Mouse (Mus musculus) CH12F3 (cell line): ENCODE measurements around the gene Wt1.

ENCODE experiments used
- in situ Hi-C: fragments of 300-500 bp; cut with MboI; formaldehyde crosslinking; loops from 2 replicates; pipeline ENCODE4 v1.14.3; 2020; ENCODE audit warnings: low sequenced_read_pairs

Wt1 gene

DNA sequence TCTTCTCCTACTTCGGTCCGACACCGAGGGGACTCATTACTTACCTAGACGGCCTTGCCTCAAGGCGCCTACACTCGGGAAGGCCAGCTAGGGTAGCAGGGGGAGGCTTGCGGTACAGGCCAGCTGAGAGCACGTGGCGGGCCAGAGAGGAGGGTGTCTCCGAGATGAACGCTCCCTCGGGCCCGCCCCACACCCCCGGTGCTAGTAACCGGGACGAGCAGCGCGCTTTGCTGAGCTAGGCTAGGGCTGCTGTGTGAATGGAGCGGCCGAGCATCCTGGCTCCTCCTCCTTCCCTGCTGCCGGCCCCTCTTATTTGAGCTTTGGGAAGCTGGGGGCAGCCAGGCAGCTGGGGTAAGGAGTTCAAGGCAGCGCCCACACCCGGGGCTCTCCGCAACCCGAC is at the start of gene Wt1:
Gene Wt1, plus strand, starts transcription at position 251 of the 400 bp plus-strand sequence.
- in situ Hi-C loops, result no loop called here

DNA sequence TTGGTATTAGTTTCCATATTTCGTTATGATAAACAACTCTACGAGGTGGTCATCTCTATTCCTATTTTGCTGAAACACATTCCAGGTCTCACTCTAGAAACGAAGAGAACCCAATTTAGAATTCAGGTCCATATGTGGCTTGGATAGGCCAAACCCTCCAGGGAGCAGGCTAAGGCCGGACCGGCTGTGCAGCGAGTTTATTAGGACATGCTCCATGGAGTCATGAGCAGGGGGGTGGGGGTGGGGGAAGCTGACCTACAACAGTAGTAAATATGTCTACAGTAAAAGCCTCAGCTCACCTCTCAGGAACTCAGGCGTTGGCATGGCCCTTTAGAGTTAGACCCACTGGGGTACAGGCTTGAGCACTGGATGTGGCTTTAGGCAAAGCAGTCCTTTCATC is 49.2 kb upstream of the Wt1 start:
- in situ Hi-C loops, result no loop called here

DNA sequence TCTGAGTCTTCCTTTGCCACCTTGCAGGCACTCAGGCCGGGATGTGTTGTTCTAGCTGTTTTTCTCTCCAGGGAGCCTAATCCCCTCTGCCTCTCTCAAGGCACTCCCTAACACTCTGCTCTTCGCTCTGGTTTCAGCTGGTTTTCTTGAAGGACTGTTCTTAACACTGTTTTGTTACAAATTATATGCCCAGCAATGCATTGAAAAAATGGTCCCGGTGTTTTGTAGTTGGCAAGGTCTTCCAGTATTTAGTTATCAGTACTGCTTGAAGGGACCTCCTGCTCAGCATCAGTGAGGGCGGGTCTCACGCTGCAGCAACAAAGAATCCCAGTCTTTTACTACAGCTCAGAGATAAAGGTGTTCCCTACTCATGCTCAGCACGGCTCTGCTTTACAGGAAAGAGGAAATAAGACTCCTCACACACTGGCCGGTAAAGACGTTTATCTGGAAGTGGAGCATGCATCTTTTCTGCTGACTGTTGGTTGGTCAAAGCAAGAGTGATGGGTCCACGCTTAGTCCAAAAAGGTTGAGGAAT is 44.0 kb upstream of the Wt1 start:
- in situ Hi-C loops, result no loop called here

DNA sequence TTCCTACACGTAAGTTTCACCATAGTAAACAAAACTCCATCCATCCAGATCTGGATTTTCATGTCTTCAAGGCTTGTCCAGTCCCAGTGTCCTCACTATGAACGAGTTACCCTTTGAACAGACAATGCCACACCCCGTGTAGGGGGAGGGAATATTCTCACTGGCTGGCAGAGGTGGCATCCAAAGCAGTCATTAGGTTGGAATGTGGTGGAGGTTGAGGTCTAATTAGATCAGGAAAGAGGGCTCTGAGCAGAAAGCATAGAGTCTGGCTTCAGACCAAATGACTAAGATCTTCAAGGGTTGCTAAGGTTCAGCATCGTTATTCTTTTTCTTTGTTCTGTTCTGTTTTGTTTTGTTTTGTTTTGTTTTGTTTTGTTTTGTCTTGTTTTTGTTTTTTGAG is 42.3 kb upstream of the Wt1 start:
- in situ Hi-C loops, result no loop called here

DNA sequence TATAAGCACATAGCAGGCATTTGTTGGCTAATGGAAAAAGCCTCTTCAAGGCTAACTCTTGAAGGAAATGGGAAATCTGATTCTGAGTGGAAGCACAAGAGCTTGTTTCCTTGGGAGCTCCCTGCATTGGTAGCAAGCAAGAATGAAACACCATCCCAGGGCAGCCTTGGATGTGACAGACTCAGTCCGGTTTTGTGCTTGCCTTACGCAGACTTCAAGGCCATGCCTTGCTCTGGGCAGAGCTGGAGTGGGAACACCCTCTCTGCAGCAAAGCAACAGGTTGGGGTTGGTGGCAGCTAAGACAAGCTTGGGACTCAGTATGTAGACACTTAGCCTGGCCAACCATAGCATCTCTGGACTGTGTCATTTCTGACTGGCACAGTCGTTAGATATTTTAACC is 40.2 kb upstream of the Wt1 start:
- in situ Hi-C loops, result no loop called here

DNA sequence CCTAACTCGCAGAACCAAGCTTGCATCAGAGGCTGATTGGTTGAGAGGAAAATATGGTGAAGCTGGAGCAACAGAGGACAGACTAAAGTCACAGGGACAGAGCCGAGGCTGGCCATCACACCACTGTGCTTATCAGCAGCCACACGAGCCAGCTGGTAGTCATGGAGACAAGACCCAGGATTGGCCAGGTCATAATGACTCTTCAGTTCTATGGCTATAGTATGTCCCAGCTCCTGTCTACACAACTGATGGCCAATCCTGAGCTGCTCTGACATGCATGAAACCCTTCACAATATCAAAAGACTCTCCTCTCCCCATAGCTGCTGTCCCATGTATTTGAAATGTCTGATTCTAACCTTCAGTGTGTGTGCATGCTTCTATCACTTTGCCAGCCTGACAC is 38.3 kb upstream of the Wt1 start:
- in situ Hi-C loops, result no loop called here

DNA sequence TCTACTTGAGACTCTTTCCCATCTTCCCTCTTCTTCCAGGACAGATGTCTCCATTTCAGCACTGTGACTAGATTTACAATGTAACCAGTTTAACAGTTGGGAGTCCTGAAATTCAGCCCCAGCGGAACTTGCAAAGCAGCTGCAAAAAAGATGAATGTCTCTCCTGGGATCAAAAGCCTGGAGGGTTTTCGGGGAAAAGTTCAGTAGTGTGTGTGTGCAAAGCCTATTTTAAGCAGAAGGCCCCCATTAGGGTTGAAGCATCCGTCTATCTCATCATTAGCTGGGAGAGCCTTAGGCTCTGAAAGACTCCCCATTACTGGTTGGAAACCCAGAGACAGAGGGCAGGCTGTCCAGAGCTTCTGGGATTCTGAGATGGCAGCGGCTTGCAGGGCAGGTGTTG is 37.2 kb upstream of the Wt1 start:
- in situ Hi-C loops, result no loop called here

DNA sequence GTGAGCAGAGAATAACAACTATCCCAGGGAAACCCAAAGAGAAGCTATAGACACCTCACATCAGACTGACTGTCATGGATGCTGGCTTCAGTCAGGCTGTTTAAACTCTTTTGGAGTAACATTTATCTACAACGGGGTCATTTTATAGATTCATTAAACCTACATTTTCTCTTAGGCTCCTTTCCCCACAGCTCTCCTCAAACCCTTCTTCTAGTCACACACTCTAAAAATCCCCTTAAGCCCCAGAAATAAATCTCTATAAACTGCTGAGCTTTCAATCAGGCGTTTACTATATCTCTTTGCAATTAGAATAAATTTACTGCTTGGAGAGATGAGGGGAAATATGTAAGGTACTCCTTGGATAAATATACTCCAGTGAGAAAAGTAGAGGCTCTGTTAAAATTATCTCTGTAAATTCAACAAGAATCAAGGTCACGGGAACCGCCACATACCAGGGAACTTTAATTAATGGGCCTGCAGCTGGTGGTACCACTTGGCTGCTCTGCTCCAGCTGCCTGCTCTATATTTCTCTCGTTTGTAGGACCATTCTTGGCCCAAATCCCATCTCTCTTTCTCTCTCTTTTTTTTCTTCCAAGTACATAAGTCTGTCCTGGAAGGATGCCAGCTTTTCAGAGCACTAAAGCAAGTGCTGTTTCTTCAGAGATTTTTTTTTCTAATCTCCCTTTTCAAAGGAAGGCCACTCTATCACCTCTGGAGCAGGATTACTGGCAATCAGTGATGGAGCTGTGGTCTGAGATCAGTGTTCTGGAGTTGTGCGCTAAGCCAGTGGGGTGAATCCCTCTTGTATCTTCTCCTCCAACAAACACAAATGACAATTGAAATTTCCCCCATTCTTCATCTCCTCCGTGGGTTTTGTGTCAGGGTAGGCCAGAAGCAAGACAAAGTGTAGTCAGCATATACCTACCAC is 36.5 kb upstream of the Wt1 start:
- in situ Hi-C loops, result no loop called here

DNA sequence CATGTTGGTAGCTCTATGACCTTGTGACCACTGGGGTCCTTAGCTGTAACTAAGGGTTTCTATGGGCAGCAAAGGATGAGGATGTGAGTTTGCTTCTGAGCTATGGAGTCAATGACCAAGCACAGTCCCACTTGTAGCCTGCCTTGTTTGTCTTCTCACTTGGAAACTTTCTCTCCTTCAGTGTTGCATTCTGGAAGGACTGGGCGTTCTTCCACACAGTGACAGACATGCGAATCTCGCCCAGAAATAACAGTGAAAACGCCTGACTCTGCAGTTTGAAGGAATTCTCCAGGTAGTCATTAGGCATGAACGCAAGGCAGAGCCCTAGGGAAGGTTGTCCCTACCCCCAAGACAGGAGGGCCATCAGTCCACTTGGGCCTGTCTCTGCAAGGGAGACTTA is 35.3 kb upstream of the Wt1 start:
- in situ Hi-C loops, result no loop called here

DNA sequence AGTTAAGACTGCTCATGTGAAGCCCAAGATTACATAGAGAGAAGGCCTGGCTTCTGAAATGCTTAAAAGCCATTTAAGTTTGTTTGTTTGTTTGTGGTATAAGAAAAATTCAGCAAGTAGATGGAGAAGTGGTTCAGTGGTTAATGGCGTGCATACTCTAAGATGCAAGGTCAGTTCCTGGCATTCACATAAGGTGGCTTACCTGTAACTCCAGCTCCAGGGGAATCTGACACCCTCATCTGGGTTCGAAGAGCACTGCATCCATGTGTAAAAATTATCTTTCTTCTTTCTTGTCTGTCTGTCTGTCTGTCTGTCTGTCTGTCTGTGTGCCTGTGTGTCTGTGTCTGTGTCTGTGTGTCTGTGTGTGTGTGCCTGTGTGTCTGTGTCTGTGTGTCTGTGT is 34.6 kb upstream of the Wt1 start, which contains the start of gene Gm11060:
Gene Gm11060, plus strand, starts transcription at position 301 of the 400 bp plus-strand sequence.
- in situ Hi-C loops, result no loop called here

DNA sequence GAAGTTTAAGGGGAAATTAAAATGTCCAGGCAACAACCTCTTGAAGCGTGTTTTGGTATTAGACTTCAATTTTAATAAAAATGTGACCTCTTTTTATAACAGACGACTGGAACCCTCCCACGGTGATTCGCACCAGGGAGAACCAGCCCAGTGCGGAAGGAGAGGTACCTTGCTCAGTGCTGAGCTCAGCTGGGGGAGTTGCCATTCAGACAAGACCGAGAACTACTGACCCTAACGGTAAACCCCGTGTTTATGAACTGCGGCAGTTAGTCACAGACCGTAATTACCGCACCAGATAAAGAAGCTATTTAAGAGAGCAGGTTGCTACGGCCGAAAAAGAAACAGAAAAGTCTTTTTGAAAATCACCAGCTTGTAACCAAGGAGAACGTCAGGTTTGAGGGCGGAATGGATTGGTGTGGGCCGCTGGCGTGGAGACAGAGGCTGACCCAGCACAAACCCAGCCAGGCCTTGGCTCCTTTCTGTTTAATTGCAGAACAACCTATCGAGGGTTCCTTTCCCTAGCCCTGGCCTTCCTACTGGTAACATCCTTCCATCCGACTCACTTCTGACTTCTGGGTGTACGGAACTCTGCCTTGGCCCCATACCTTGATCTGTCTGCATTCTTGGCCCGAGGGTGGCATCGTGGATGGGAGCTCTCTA is 28.9 kb upstream of the Wt1 start:
- in situ Hi-C loops, result no loop called here

DNA sequence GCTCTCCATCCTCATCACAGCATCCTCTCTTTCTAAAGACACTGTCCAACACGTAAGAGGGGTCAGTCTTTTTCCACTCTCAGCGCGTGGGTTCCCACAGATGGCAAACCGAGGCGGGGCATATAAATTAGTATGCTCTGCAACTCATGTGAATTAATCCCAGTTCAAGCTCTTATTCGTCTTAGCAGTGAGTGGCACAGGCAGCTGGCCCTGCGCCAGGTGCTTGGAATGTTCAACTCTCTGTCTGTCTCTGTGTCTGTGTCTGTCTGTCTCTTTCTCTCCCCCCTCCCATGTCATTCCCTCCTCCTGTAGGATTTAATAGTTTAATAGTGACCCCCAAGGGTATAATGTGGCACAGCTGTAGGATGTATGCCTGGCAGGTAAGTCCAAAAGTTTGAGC is 26.9 kb upstream of the Wt1 start:
- in situ Hi-C loops, result no loop called here

DNA sequence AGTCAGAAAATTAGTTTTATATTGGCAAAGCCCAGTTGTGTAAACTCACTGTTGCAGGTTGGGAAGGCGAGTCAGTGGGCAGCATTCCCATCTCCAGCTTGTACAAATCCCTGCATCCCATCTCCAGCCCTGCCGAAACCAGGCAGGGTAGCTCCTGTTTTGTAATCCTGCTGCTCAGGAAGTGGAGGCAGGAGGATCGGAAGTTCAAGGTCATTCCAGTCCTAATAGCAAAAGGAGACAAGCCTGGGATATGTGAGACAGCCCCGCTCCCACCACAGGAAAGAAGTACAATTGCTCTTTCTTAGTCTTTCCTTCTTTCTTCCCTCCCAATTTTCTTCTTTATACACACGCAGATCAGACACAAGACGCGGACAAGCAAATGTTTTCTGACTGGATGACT is 25.8 kb upstream of the Wt1 start:
- in situ Hi-C loops, result no loop called here

DNA sequence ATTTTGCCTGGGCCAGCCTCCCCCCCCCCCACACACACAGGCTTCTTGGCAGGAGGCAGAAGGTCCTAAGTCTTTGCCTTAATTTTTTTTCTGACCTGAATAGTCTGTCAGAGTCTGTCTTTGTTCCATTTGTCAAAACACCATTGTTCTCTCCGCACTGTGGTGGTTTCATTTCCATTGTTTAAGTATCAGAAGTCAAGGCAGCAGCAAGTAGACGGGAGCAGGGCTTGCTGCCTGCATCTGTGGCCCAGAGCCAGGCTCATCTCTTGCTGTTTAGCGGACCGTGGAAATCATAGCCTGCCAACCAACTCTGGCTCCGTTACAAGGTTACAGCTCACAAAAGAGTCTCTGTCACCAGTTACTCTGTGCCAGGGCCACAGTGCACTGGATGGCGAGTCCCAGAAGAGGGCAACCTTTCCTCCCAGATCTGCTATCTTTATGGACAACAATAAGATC is 17.6 kb upstream of the Wt1 start:
- in situ Hi-C loops, result no loop called here

DNA sequence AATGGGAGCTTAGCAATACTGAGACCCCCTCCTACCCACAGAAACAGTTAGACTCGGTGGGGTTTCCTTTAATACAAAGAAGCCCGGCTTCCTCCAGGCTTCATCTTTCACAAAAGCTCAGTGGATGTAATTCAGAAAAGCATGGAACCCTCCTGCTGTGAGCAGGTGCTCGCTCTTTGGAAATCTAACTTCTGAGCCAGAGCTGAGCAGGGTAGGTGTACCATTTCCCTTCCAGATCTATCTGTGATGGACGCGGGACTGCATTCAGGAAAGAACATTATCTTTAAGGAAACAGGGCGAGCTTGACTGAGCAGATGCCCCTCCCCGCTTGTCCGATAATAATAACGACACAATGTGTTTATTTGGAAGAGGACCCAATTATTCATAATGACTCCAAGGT is 12.3 kb upstream of the Wt1 start:
- in situ Hi-C loops, result no loop called here

DNA sequence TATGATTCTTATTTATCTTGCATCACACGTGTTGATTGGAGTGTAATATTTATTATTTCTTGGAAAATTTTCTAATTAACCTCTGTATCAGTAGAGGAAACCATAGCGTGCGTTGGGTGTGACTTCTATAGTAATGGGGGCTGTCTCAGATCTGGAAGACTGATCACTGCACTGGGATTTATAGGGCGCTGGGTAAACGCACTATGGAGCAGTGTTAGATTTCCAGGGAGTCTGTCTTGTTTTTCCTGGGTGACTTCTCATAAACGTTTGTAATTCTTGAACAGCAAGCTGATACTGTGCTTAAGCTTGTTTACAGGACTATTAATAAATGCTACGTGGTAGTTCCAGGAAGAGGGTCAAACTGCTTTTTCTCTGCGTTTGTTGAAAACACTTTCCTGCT is 8.7 kb upstream of the Wt1 start:
- in situ Hi-C loops, result no loop called here

DNA sequence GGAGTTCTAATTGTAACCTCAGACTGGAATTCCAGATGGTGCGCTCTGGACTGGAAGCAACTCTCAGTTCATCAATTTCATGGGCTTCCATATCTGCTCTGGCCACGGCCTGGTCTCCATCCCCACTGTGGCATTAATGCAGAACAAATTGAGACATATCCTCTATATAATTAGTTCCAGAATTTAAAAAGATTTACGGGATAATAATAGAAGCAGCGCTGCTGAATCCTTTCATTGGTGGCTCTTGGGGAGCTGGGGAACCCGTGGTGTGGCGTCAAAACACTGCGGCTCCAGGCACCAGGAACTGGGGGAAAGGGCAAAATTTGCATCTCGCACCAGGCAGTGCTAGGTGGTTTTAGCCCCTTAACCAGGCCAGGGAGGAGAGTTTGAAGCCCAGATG is 4.1 kb upstream of the Wt1 start:
- in situ Hi-C loops, result no loop called here

DNA sequence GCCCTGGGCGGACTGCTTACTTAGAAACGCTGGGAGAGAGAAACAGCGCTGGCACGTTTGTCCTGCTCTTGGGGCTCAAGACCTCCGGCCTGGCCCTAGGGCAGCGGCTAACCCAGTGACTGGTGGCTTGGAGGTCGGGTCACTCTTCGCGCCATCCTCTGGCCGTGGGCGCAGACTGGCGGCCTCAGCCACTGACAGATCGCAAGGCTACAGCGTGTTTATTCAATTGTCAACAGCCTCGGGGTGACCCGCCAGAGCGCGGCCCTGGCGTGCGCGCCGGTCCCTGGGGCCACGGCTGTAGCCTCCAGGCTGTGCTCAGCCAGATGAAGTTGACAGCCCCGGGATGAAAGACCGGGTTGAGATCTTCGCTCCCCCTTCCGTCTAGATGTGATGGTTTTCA is 3.4 kb upstream of the Wt1 start:
- in situ Hi-C loops, result no loop called here

DNA sequence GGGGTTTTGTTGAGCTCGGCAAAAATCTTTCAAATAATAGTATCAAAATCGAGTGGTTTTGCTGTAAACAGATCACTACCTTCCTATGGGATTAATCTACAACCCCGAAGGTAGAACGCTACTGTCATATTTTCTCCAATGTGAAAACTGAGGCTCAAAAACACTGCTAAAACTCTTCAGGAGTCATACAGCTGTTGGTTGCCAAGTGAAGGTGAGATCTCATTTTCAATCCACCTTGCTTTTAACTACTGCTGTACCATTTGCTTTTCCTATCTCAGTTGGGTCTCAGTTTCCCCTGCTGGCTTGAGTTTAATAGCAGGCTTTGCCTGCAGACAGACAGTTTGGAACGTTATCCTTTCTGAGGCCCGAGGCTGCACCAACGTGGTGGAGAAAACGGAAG is 2.9 kb upstream of the Wt1 start:
- in situ Hi-C loops, result no loop called here

DNA sequence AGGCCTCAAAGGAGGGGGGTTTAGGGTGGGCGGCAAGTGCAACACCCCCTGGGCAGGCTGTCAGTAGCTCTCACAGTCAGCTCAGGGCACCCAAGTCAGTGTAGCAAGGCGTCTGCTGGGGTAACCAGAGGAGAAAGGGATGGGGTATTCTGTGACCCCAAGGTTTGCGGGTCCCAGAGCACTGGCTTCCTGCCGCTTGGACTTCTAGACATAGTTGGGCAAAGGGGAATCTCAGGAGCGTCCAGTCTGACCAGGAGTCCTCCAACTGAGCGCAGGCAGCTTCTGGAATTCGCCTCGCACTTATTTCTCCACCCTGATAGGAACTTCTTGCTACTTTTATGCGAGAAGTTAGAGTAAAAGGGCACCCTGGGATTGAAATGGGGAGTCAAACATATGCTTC is 2.4 kb upstream of the Wt1 start:
- in situ Hi-C loops, result no loop called here

DNA sequence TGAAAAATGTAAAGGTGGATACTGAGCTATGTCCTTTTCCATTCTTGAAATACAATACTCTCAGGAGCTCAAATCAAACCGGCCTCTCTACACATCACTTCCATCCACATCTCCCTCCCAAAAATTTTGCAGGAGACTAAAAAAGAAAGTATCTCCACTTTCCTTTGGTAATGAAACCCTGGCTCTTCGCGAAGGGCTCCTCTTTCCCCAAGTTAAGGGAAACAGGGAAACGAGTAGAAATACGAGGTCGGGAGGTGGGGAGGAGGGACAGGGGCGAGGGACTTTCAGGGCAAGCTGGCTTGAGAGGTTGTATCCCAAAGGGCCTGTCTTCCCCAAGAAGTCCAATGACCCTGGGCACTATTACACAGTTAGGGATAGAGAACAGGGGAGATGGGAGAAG is 1.9 kb upstream of the Wt1 start:
- in situ Hi-C loops, result no loop called here

DNA sequence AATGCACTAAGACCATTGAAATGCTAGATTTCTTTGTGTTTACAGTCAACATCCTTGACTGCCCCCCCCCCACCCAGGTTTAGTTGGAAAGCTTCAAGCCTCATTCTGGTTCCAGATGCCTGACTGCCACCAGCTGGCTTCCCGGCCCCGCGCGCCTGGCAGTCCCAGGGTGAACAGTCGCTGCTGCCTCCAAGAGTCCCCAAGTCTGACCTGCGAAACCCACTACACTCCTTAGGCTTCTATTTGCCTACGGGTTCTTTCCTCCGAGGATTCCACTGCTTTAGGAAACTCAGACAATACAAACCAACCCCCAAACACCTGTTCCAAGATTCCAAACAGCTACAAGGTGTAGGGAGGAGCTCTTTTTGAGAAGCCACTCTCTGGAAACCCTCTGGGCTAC is 1.1 kb upstream of the Wt1 start:
- in situ Hi-C loops, result no loop called here
